Mouse (Mus musculus) bone marrow macrophage, adult 2 months (primary cell): ENCODE results near the gene Fam171a2.

Experiments
- CTCF ChIP-seq: IDR thresholded peaks from 2 replicates; pipeline ENCODE4 v1.5.1; 2012; ENCODE audit warnings: low read depth, mild to moderate bottlenecking, low read length, moderate library complexity
- POLR2A ChIP-seq: IDR thresholded peaks from 2 replicates; pipeline ENCODE4 v1.6.1; 2012; ENCODE audit warnings: mild to moderate bottlenecking, low read depth, low read length, borderline replicate concordance

DNA sequence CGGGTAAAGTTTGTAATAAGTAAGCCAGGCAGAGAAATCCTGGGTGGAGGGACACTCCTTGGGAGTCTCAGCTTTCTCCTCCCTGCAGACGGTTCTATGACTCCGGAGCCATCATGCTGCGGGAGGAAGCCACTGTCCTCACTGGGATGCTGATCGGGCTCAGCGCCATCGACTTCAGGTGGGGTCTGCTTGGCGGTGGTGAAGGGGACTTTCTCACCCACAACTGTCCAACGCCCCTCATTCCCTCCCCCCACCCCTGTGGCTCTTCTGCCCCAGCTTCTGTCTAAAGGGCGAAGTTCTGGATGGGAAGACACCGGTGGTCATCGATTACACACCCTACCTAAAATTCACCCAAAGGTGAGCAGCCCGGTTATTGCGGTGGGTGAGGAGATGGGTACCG lies 48.4 kb downstream of the Fam171a2 start:
- TF ChIP-seq CTCF (no peak), POLR2A (no peak)
